Mouse (Mus musculus) cerebellum, adult 2 months (tissue): ENCODE data around the gene Smad9.

Experiments
- CTCF ChIP-seq: fragments of 200-500 bp; IDR thresholded peaks from 2 replicates; pipeline ENCODE4 v1.5.1; 2011; ENCODE audit warnings: low read depth, mild to moderate bottlenecking, control low read depth, low read length, moderate library complexity, borderline replicate concordance; ENCODE audit not compliant: insufficient read depth
- POLR2A ChIP-seq: fragments of 200-500 bp; IDR thresholded peaks from 2 replicates; pipeline ENCODE4 v1.6.1; 2011; ENCODE audit warnings: low read length, control low read depth, borderline replicate concordance; ENCODE audit not compliant: insufficient read depth

DNA sequence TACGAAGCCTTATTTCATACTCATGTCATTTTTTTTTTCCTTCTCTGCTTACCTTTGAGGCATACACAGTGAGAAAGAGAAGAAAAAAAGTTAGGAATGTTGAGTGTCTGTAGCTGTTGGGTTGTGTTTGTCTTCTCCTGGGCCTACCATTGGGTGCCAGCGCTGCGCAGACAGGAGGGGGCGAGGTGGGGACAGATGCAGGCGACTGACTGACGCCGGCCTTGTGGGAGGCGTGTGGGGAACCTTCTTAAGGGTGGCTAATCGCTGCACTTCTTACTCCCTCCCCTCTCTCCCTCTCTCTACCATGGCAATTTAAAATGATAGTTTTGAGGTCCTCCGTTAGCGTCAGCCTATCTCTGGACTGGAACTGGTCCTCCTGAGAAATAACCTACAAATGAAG lies 676 bp downstream of the Smad9 start:
- TF ChIP-seq POLR2A (no peak), CTCF (no peak)
